Mouse (Mus musculus): ENCODE data around the gene Tgm6. TPM values are rescaled to one million over a fixed set of nuclear protein-coding genes. Genes with fewer than 3 reads are reported as not detected.

Gene Tgm6
- polyA plus RNA-seq, 1 experiment from 2014 or later: not detected

DNA sequence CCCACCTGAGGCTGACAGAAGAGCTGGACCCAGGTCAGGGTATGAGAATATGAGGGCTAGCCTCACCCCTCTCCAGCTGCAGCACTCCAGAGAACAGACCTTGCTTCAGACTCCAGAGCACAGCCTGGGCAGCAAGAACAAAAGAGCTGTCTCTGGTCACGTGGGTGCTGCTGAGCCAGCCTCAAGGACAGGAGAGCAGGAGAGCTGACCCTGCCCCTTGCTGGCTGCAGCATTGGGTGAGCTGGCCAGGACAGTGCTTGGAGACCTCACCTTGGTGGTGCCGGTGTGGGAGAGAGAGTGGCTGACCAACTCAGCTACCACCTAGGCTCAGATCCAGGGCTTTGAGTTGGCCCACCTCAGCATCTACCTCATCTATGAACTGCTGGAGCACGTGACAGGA, 43.0 kb downstream of the Tgm6 start:
- Histone ChIP-seq H3K4me2 (replicated peaks) (no peak overlapping the region), H3K4me1 (no peaks in the 10 kb centered on the region), H3K9me3 (no peaks in the 10 kb centered on the region), H3K9ac (no peak overlapping the region), H3K36me3 (no peaks in the 10 kb centered on the region), H3K27ac (no peak overlapping the region), H3K27me3 (no peaks in the 10 kb centered on the region), H3K4me3 (no peak overlapping the region)
- no peak for ATAC-seq (ENCODE audit: low FRiP score, low read depth)
- 86% methylated on average over 3 of the region's 3 CpGs for WGBS

DNA sequence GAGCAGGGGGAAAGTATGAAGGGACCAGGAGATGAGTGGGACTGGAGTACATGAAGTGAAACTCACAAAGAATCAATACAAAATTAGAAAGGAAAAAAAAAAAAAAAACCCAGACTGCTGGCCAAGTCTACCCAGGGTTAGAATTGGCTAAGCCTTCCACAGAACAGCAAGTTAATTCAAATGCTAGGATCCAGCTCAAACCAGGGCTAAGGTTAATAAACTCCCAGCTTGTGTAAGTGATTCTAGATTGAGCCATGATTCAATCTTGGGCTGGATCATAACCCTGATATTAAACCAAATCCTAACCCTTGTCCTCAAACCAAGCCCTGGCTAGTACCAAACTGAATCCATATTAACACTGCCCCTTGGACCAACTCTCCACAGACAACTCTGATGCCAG, 43.6 kb downstream of the Tgm6 start:
- no peaks in the 10 kb centered on the region for H3K36me3 ChIP-seq
- no peak overlapping the region for H3K4me3 ChIP-seq
- no peak for ATAC-seq (ENCODE audit: low FRiP score, low read depth)
- no peaks in the 10 kb centered on the region for H3K4me1 ChIP-seq
- H3K4me2 ChIP-seq (replicated peaks): no peak overlapping the region
- H3K9ac ChIP-seq: no peak overlapping the region
- no peak overlapping the region for H3K27ac ChIP-seq
- H3K27me3 ChIP-seq: no peaks in the 10 kb centered on the region
- H3K9me3 ChIP-seq: no peaks in the 10 kb centered on the region

GRCm38 (mm10) chr2:130157231-130158087, 45.2 kb downstream of the Tgm6 start:
- WGBS: 83% methylated on average over 14 of the region's 14 CpGs
- Histone ChIP-seq H3K9me3 (no peaks in the 10 kb centered on the region), H3K4me3 (no peak overlapping the region), H3K27me3 (no peaks in the 10 kb centered on the region), H3K36me3 (no peaks in the 10 kb centered on the region), H3K27ac (no peak overlapping the region), H3K4me1 (no peaks in the 10 kb centered on the region), H3K9ac (no peak overlapping the region), H3K4me2 (replicated peaks) (no peak overlapping the region)
- no peak for ATAC-seq (ENCODE audit: low FRiP score, low read depth)

GRCm38 (mm10) chr2:130158088-130158437, 45.8 kb downstream of the Tgm6 start:
- H3K4me3 ChIP-seq: no peak overlapping the region
- no peaks in the 10 kb centered on the region for H3K36me3 ChIP-seq
- H3K4me1 ChIP-seq: no peaks in the 10 kb centered on the region
- no peak overlapping the region for H3K9ac ChIP-seq
- no peaks in the 10 kb centered on the region for H3K9me3 ChIP-seq
- WGBS: 65% methylated on average over 4 of the region's 4 CpGs
- H3K4me2 ChIP-seq (replicated peaks): no peak overlapping the region
- ATAC-seq (ENCODE audit: low FRiP score, low read depth): no peak
- H3K27ac ChIP-seq: no peak overlapping the region
- H3K27me3 ChIP-seq: no peaks in the 10 kb centered on the region

- WGBS: 86% methylated on average over 5 of the region's 5 CpGs
- Histone ChIP-seq H3K9ac (no peak overlapping the region), H3K36me3 (peaks cover 32% of the 10 kb centered on the region), H3K9me3 (no peaks in the 10 kb centered on the region), H3K4me1 (no peaks in the 10 kb centered on the region), H3K27me3 (no peaks in the 10 kb centered on the region), H3K4me3 (no peak overlapping the region), H3K4me2 (replicated peaks) (no peak overlapping the region), H3K27ac (no peak overlapping the region)
- ATAC-seq (ENCODE audit: low FRiP score, low read depth): no peak
Measured at GRCm38 (mm10) chr2:130162701-130163100, 50.5 kb downstream of the Tgm6 start.

DNA sequence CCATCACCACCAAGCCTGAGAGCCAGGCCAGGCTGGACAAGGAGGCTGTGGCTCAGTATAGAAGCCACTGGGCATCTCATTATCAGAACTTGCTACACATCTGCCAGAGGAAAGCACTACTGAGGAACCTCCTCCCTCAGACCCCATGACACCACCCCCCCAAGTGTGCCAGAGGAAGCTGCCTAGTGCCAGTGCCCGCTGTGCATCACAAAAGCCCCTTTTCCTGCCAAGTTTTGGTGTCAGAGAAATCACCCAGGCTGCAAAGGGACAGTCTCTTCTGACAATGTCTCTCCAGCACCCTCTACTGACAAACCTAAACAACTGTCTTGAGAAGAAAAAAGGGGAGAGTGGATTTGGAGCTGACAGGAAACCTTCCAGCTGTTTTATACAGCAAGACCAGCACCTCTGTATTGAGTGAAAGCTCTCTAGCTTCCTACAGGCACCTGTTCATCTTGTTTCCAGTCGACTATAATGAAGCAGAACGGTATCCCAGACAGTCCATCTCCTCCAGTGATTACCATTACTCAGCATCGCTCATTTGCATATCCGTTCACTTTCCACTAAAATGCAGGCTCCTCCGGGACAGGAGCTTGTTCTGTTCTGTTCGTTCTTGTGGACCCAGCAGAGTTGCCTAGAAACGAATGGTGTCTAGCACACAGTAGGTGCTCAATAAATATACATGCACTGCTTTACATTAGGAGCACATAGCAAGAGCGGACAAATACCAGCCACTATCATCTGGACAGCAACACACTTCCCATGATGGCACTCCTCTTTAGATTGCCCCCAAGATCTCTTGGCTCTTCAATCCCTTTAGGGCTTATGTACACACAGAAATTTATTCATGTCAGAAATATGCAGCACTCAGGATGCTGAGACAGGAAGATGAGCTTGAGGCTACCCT, 54.3 kb downstream of the Tgm6 start:
- Histone ChIP-seq H3K36me3 (peaks cover 60% of the 10 kb centered on the region), H3K9ac (no peak overlapping the region), H3K27me3 (no peaks in the 10 kb centered on the region), H3K4me2 (replicated peaks) (no peak overlapping the region), H3K4me3 (no peak overlapping the region), H3K9me3 (no peaks in the 10 kb centered on the region), H3K4me1 (no peaks in the 10 kb centered on the region), H3K27ac (no peak overlapping the region)
- WGBS: 73% methylated on average over 9 of the region's 9 CpGs
- no peak; the same call in 1 of the 2 replicates for ATAC-seq (ENCODE audit: low FRiP score, low read depth)

- no peak overlapping the region for H3K4me2 ChIP-seq (replicated peaks)
- H3K36me3 ChIP-seq: peaks cover 73% of the 10 kb centered on the region
- no peak overlapping the region for H3K9ac ChIP-seq
- WGBS: 56% methylated on average over 3 of the region's 3 CpGs
- H3K4me3 ChIP-seq: no peak overlapping the region
- ATAC-seq (ENCODE audit: low FRiP score, low read depth): no peak
- H3K9me3 ChIP-seq: no peaks in the 10 kb centered on the region
- H3K27ac ChIP-seq: no peak overlapping the region
- H3K27me3 ChIP-seq: no peaks in the 10 kb centered on the region
- H3K4me1 ChIP-seq: no peaks in the 10 kb centered on the region
Measured at GRCm38 (mm10) chr2:130167861-130168260, 55.6 kb downstream of the Tgm6 start.

GRCm38 (mm10) chr2:130171674-130172073, 59.5 kb downstream of the Tgm6 start:
- 79% methylated on average over 2 of the region's 2 CpGs for WGBS
- H3K27me3 ChIP-seq: no peaks in the 10 kb centered on the region
- H3K9me3 ChIP-seq: no peaks in the 10 kb centered on the region
- H3K27ac ChIP-seq: no peak overlapping the region
- H3K9ac ChIP-seq: no peak overlapping the region
- ATAC-seq (ENCODE audit: low FRiP score, low read depth): no peak
- H3K4me3 ChIP-seq: no peak overlapping the region
- H3K4me1 ChIP-seq: peaks cover 3% of the 10 kb centered on the region
- no peak overlapping the region for H3K4me2 ChIP-seq (replicated peaks)
- H3K36me3 ChIP-seq: peaks cover 87% of the 10 kb centered on the region

DNA sequence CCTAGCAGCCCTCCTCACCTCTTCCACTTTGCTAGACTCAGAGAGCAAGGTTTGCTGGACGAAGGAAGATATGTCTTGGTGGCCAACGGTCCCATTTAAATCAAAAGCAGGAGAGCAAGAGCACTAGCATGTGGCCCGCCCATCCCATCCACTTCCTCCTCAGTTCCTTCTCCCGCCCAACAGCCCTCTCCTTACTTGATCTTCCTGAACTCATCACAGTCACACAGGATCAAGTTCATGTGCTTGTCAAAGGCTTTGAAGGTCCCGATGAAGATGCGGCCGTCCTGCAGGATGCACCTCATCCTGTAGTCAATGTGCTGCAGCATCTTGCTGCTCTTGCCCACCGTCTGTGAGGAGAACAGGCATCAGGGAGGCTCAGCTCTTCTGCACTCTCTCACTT, 64.6 kb downstream of the Tgm6 start:
- no peak for ATAC-seq (ENCODE audit: low FRiP score, low read depth)
- Histone ChIP-seq H3K4me2 (replicated peaks) (peak overlapping the region; percentile 80), H3K9me3 (no peaks in the 10 kb centered on the region), H3K4me3 (peak overlapping the region; percentile 99), H3K27ac (no peak overlapping the region), H3K27me3 (no peaks in the 10 kb centered on the region), H3K4me1 (peaks cover 16% of the 10 kb centered on the region), H3K36me3 (peaks cover 51% of the 10 kb centered on the region), H3K9ac (peak overlapping the region; percentile 100)
- 72% methylated on average over 8 of the region's 8 CpGs for WGBS

DNA sequence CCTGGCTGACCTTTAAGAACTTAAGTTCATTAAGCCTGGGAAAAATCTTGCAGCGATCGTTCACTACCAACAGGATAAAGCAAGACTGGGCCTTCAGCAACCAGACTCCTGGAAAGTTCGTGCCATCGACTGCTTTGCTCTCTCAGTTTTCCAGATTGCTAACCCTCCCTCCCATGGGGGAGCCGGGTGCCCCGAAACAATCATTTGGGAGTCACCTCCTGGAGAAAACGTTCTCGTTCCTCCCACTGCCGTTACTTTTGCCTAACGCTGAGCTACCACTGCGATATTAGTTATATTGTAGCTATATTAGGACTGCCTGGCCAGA, 66.1 kb downstream of the Tgm6 start:
- H3K27ac ChIP-seq: peak overlapping the region; percentile 98
- H3K9me3 ChIP-seq: no peaks in the 10 kb centered on the region
- H3K4me2 ChIP-seq (replicated peaks): peak overlapping the region; percentile 80
- no peak for ATAC-seq (ENCODE audit: low FRiP score, low read depth)
- peak overlapping the region; percentile 100 for H3K9ac ChIP-seq
- 0% methylated on average over 11 of the region's 11 CpGs for WGBS
- H3K27me3 ChIP-seq: no peaks in the 10 kb centered on the region
- H3K4me1 ChIP-seq: peaks cover 16% of the 10 kb centered on the region
- peaks cover 35% of the 10 kb centered on the region for H3K36me3 ChIP-seq
- H3K4me3 ChIP-seq: peak overlapping the region; percentile 99

- peak within 1 kb of the TSS; percentile 100 for H3K9ac ChIP-seq
- H3K27me3 ChIP-seq: no peaks in the 10 kb centered on the region
- H3K27ac ChIP-seq: peak within 1 kb of the TSS; percentile 98
- peak within 1 kb of the TSS; percentile 80 for H3K4me2 ChIP-seq (replicated peaks)
- ATAC-seq (ENCODE audit: low FRiP score, low read depth): peak; percentile 93
- under 1% methylated on average over 81 of the region's 81 CpGs for WGBS
- no peaks in the 10 kb centered on the region for H3K9me3 ChIP-seq
- peak within 1 kb of the TSS; percentile 99 for H3K4me3 ChIP-seq
- H3K4me1 ChIP-seq: peaks cover 16% of the 10 kb centered on the region
- H3K36me3 ChIP-seq: peaks cover 30% of the 10 kb centered on the region
Measured at GRCm38 (mm10) chr2:130178706-130179506, 66.7 kb downstream of the Tgm6 start, which contains the start of gene Snrpb. Gene Snrpb, minus strand, starts transcription at chr2:130179403.

All from limb, embryonic 13.5 days (tissue).